Mouse (Mus musculus): Measurements from ENCODE around the gene Tmem114.

The Tmem114 gene

GRCm38 (mm10) chr16:8406708-8407107 is 18.2 kb downstream of the Tmem114 start:
- peak in 1 of 2 experiments; percentile 15 for DNase-seq

GRCm38 (mm10) chr16:8402663-8403062 is 22.3 kb downstream of the Tmem114 start:
- DNase-seq, result no peak

- DNase-seq, result no peak
Observed at GRCm38 (mm10) chr16:8401171-8401955, 23.6 kb downstream of the Tmem114 start.

GRCm38 (mm10) chr16:8399868-8400267 is 25.1 kb downstream of the Tmem114 start:
- no peak for DNase-seq

GRCm38 (mm10) chr16:8394946-8395345 is 30.0 kb downstream of the Tmem114 start:
- DNase-seq, result no peak

- DNase-seq, result no peak
Observed at GRCm38 (mm10) chr16:8388491-8388890, 36.4 kb downstream of the Tmem114 start.

GRCm38 (mm10) chr16:8386386-8386785 is 38.5 kb downstream of the Tmem114 start:
- no peak for DNase-seq

GRCm38 (mm10) chr16:8385679-8386078 is 39.3 kb downstream of the Tmem114 start:
- no peak for DNase-seq

- DNase-seq, result no peak
Observed at GRCm38 (mm10) chr16:8384772-8385171, 40.2 kb downstream of the Tmem114 start.

GRCm38 (mm10) chr16:8383396-8383795 is 41.5 kb downstream of the Tmem114 start:
- no peak for DNase-seq

- DNase-seq, result no peak
Observed at GRCm38 (mm10) chr16:8363066-8363465, 61.9 kb downstream of the Tmem114 start.

All from thymus, adult 18-20 months (tissue).